Mouse (Mus musculus) kidney, adult 2 months (tissue): ENCODE results near the gene Dtx4.

Source experiments
- CTCF ChIP-seq: fragments of 200-500 bp; conservative IDR thresholded peaks from 2 replicates; pipeline ENCODE4 v1.5.1; 2011; ENCODE audit warnings: low read depth, mild to moderate bottlenecking, control low read depth, low read length, moderate library complexity, mixed read lengths; ENCODE audit not compliant: insufficient read depth, insufficient read length
- POLR2A ChIP-seq: fragments of 200-500 bp; IDR thresholded peaks from one replicate; pipeline ENCODE4 v1.6.1; 2011; ENCODE audit warnings: low read depth, low read length, control low read depth

DNA sequence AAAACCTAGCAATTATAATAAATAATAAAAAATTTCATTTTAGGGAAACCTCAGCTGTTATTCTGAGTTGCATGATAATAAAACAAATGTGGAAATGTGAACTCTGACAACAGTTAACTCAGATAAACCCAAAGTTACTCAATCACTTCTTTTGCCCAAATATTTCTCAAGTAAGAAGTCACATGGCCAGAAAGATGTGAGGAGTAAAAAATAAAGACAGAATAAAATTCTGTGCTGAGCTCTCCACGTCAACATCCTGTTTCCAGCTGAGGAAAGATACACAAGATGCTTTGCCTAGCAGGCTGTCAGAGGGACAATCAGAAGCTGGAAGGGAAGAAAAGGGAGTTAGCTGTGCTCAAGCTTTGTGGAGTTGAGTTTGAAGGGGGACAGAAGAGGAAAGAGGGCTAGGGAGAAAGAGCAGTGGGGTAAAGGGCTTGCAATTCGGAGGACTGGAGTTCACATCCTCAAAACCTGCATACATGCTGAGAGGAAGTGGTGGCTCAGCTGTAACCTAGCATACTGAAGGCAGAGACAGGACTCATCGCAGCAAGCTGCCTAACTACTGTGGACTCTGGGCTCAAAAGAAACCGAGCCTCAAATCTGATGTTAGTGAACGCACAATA is 61.0 kb downstream of the Dtx4 start:
- TF ChIP-seq POLR2A, result no peak
- no peak for TF ChIP-seq CTCF
